Mouse (Mus musculus) gastrocnemius, adult 8-10 months (tissue): ENCODE data around the gene Scn2b. TPM values are rescaled to one million over a fixed set of nuclear protein-coding genes. Genes with fewer than 3 reads are reported as not detected.

Experiments used
- DNase-seq, 2 experiments: peaks; one replicate each; pipeline ENCODE4 v3.0.0; 2022; ENCODE audit warnings: low spot score in 2 of 2
- total RNA-seq, 4 experiments: library from RNA; stranded (reverse); gene quantifications; 2 replicates each; pipeline ENCODE4 v1.2.4; 2022

Gene Scn2b
- total RNA-seq: 1 to 10 TPM; 1.5 to 2.1 (median 1.6) TPM

DNA sequence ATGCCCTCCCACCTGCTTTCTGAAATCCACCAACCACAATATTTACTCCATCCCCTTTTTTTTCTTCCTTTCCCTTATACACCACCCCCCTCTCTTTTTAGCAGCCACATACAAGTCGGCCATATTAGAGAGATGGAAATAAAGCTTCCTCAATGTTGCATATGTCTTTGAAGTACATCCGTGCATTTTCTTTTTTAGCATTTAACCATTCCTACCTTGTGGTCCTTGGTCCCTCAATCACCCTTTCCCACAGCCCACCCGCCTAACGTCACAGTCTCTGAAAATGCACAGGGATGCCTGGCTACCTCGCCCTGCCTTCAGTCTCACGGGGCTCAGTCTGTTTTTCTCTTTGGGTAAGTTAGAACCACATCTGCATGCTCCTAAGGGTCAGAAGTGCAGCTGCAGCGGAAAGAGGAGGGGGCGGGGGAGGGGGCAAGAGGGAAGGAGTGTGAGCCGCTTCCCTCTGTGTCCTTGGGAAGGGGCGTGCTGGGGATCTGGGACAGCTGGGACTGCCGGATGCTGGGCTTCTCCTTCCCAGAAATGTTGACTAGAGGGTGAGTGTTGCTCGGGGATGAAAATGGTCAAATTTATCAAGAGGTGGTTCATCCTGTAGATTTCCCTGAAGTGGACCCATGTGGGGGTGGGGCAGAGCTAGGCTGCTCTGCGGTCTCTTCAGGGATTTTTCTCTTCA, at the start of gene Scn2b:
Gene Scn2b, plus strand, starts transcription at position 42 of the 691 bp plus-strand sequence.
- DNase-seq: no peak

DNA sequence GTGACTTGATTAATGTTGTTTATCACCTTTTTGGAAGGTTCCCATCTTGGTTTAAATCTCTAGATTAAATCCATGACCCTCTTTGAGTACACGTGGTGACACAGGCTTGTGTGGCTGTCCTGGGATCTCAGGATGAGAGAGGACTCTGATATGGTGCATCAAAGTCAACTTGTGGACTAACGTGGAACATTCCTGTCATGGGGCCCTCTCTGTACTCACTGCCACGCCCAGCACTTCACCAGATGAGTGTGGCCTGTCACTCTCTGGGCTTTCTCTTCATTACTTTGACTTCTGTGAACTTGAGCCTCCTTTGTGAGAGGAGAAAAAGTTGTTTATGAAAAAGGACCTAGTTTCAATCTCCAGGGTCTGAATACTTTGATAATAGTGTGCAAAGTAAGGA, 45.8 kb upstream of the Scn2b start:
- DNase-seq: no peak

DNA sequence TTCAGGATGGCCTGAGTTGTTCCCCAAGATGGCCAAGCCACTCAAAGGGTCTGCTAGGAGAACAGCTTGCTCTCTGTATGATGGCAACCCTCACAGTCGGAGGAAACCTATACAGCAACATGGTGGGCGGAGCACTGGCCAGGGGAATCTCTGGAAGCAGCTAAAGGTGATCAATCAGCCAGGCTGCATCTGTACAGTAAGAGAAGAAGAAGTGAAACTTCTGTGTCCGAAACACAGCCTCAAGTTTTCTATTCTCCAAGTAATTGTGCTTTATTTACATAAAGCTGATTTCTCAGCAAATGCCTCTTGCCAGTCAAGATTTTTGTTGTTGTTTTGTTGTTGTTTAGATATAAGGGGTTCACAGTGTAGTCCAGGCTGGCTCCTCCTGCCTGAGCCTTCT, 39.7 kb upstream of the Scn2b start:
- DNase-seq: no peak

DNA sequence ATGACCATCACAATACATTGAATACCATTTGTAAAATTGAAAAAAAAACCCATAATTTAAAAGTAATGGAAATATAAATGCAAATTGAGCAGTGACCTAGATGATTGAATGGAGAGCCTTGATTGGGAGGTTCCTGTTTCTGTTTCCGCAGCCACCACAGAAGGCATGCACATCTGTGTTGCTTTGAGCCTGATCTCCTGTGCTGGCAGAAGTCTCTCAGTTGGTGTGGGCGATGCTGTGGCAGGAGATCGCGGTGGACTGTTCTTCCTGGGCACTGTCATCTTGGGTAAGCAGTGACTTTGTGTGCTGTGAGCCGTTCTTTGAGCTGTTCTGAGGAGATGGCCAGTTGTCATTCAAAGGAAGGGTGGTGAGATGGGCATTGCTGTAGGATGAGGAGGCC, 38.6 kb upstream of the Scn2b start, which contains the start of gene Jaml:
Gene Jaml, plus strand, starts transcription at position 173 of the 400 bp plus-strand sequence.
- no peak for DNase-seq

DNA sequence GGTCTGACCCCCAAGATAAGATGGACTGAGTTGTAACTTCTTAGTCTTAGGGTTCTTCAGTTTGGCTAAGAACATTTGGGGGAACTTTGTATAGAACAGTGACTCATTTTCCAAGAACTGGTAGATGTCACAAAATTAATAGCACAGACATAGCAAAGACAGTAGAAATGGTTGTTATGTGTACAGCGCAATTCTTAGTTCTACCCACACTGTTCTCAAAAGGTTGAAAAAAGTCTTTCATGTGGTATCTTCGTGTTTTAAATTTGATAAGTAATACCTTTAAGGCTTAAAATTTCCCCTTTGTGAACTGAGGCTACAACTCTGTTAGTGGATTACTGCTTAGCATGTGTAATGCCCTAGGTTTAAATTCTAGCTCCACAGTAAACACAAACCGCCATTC, 34.5 kb upstream of the Scn2b start:
- no peak for DNase-seq

DNA sequence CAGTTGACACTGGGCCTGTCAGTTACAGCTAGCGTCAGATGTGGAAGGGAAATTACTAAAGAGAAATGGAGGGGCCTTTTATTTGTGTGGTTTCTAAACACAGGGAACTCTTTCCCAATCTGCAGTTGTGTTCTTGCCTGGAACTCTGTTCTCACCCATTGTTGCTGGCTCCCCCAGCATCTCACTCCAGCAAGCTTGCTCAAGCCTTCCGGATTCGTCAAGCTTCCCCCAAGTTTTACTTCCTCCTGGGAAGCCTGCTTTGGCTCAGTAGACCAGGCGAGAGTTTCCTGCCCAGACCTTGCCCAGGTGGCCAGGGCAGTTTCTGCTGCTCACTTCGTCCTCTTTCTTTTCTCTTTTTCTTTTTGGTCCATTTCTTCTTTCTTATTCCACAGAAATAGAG, 33.0 kb upstream of the Scn2b start:
- DNase-seq: no peak

DNA sequence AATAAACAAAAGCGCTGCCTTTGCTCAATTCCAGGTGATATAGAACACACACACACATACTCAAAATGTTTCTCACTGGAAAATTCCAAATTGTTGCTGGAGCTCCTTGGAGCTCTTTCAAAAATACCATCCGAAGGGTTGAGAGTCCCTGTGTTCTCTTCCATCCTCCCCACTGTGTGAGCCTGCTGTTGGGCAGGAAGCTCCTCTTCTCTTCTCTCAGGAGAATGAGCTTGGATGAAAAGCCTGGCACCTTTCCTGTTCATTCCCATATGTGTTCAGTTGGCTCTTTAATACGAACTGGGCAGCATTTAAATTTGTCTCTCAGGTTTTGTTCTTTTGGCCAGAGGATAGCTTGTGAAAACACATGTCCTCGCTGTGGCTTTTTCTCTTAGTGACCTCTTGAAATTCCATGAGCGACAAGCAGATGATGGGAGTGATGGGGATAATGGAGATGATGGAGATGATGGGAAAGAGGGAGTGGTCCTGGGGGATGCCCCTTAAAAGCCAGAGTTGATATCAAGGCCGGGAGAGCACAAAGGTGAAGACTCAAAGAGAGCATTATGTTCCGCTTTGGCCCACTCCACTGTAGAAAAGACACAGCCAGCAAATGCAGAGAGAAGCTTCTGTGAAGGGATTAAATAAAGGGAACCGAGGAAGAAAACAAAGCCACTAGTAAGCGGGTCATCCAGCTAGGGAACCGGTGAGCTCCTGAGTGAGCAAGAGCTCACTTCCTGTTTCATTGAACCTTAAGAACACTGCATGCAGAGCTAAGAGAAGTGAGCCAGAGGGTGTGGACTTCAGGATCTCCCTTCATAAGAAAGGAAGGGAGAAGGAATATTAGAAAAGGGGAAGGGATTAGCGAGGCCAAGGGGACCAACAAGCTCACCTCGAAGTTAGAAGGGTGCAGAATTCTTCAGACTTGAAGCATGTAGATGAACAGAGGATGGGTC, 31.6 kb upstream of the Scn2b start:
- no peak for DNase-seq

DNA sequence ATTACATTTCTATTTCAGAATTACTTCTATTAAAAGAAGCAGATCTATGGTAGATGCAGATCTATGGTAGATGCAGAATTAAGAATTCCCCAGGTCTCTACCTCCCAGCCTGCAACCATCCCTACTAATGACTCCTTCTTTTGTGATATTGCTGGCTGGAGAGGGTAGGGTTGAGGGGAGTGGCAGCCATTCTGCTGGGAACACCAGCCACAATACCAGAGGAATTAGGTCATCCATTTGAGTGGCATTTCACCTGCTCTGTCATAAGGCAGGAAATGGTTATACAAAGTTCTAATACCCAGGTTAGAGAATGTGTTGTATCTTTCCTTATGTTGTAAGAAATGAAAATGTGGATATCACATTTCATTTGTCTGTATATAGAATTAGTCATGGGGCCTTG, 29.5 kb upstream of the Scn2b start:
- no peak for DNase-seq

DNA sequence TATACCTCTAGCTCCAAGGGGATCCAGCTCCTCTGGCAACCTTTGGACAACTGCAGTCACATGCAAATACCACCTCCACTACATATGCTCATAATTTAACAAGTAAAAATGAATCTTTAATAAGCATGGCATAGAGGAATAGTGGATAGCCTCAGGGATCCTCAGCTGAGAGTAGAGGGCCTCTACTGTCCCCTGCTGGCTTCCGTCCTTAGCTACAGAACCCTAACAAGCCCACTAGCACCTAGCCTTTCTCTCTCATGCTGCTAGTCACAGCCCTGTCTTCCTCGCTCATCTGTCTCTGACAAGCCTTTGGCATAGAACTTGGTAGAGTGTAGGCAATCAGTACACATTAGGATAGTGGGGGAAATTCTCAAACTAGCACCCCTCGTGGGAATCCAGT, 26.8 kb upstream of the Scn2b start:
- DNase-seq: no peak

DNA sequence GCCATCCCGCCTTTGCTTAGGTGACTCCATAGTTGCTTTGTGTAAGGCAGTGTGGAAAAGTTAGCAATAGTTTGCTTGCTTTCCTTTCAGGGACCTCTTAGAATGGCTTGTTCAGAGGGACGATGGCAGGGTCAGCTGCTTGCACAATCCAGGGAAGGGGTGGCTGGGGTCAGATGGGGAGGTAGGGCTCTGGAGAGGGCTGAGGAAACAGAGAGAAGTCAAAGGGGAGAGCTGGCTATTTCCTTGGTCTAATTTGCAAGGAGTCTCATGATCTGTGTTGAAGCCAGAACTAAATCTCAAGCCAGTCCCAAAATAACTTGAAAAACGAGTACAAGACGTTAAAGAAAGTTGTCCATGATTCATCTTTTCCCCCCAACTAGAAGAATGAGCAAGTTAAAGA, 24.9 kb upstream of the Scn2b start:
- DNase-seq: no peak

DNA sequence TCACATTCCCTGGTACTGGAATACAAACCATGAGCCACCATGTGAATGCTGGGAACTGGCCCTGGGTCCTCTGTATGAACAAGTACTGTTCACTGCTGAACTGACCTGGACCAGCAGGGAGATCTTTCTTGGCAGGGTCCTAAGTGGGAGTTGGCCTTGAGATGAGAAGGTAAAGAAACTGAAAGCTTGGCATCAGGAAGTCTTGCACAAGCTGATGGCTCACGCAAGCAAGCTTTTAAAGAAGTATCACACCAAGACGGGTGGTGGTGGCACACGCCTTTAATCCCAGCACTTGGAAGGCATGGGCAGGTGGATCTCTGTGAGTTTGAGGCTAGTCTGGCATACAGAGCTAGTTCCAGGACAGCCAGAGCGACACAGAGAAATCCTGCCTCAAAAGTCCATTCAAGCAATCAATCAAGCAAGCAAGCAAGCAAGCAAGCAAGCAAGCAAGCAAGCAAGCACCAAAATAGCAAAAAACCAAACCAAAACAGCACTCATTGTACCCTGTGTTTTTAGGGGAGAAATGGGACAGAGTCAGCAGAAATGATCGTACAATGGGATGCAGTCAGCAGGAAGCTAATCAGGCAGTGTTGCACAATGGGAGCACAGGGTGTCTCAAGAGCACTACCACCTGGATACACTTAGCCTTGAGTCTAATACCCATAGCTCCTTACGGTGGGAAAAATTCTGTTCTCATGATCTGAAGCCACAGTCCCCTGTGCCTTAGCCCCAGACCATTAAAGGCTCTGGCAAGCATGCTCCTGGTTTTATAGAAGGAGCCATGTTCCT, 22.2 kb upstream of the Scn2b start:
- DNase-seq: no peak

DNA sequence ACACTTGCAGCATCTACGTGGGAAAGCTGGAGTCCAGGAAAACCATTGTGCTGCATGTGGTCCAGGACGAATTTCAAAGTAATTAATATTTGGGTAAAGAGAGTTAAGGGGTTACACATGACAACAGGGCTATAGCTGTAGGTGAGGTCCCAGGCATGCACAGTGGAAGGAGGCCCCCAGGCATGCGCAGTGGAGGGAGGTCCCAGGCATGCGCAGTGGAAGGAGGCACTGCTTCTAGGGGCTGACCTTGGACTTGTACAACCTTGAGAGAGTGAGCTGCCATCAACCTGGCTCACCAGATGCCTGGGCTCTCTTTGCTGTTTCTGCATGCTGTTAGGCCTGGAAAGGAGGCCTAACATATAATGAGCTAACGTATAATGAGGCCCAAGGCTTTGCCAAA, 19.7 kb upstream of the Scn2b start:
- DNase-seq: no peak

DNA sequence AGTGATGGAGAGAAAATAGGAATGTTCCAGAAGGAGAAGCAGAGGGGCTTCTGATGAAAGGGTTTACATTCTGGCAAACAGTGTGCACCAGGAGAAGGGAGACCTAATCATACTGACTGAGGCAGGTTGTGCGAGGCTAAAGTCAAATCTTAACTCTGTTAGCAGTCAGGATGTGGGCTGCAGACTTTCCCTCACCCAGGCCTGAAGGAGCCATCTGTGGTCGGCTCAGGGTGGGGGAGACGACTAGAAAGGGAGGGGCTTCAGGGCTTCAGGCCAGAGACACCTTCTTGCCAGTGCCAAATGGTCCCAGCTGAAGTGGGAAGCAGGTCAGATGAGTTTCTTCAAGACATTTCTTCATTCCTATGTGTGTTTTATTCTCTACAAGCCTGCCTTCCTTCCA, 19.2 kb upstream of the Scn2b start:
- no peak for DNase-seq

DNA sequence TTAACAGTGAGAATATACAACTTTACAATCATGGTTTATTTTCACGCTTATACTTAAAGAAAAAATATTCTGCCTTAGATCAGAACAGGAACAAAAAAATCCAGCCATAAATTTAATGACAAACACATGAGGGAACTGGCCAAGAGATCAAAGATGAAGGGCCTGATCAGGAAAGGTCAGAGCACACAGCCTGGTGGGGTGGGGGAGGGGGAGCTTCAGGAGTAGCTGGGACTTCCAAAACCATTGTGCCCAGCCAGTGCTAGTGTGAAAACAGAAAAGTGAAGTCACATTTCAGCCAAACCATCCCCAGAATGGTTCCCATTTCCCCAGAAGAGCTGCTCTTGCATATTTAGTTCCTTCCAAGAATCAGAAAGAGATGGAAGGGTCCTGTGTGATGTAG, 15.1 kb upstream of the Scn2b start:
- DNase-seq: no peak

DNA sequence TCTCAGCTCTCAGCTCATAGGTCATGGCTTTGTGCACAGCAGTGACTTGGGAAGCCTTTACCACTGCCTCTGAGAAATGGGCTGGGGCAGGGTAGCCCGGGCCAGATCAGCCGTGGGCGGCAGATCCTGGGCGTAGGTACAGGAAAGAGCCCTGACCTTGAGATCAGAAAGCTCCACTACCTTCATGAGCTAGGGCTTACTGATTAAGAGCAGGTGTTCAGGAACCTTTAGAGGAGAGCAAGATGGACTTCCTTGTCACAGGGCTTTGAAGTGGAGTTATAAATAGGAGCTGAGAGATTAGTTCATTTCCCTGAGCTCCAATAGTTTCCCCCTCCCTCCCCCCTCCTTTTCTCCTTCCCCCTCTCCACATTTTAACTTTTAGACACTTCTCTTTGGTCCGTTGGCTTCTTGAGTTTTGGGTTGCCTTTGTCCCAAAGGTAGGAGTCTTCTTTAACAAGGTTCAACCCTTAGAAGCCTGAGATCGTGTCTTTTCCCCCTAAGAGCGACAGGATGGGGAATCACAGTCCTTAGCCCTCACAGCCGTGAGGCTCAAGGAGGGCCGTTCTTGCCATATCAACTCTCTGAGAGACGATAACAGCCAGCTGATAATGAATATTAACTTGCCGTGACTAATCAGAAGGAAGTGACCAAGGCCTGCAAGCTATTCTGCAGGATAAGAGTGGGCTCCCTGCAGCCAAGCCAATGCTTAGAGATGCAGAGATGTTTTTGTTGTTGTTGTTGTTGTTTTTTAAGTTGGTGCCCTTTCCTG, 14.2 kb upstream of the Scn2b start:
- DNase-seq: no peak

DNA sequence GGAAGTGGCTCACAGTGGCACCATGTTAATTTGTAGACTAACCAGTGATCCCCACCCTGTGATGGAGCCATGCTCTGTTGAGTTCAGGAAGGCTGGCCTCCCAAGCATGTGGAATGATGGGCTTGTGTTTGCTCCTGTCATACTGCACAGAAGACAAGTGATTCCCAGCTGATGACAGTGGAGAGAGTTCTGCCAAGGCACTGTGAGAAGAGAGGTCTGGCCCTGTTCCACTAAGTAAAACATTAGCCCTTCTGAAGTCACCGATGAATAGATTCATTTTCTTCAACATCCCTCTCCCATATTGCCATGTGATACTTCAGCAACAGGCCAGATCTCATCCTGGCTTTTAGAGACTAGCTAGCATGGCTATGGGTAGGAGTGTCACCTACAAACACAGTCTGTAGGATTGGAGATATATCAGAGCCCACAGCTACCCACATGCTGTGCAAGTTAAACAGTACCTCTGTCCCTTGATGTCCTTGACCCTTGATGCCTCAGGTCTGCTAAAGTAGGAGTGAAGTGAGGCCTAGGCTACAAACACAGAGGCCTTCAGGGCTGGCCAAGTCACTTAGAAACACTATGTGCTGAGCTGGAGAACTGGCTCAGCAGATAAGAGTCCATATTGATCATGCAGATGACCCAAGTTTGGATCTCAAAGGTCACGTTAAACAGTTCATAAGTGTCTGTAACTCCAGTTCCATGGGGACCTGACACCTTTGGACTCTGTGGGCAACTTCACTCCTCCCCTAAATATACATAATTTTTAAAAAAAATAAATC, 11.8 kb upstream of the Scn2b start:
- DNase-seq: no peak

DNA sequence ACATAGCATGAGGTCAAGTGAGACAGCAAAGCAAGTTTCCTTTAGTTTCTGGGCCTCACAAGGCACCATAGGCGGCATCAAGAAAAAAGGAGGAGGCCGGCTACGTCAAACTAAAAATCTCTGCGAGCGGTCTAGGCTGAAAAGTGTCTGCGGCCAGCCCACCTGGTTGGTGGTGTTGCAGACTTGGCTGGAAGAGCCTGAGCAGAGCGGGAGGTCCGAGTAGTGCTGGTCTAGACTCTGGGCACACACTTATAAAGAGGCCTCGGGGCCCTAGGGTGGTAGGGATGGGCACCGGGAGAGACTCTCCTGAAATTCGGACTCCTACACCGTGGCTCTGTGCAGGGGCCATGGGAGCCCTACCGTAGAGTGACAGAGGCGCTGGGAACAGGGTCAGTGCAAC, 1.9 kb upstream of the Scn2b start:
- no peak for DNase-seq

DNA sequence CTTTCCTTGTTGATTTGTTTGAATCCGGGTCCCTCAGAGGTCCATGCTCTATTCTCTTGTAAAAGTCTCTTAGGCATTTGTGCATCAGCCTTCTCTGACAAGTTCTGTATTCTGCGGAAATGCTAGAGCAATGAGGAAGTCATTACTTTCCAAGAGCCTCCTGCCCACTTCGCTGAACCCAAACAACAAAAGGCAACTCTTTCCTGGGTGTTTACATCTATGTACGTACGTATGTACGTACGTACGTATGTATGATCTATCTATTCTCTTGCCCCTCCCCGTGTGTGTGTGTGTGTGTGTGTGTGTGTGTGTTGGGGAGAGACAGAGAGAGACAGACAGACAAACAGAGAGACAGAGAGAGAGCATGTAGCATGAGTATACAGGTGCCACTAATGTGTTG, 763 bp upstream of the Scn2b start:
- DNase-seq: no peak

DNA sequence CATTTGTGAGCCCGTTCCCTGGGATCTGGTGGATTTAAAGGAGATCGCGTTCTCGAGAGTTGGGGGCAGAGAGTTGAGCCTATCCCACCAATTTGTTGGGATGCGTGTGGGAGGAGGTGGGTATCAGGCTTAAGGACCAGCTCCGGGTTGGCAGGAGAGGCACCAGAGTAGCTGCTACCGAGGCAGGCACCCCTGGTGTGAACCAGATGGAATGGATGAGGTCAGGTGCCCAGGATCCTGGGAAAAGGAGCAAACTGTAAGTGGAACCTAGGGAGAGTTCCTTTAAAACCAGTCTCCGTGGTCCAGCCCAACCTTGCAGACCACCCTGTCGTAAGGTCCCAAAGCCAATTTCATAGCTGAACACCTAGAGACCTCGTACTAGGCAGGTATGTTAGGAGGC, 970 bp downstream of the Scn2b start:
- DNase-seq: no peak

DNA sequence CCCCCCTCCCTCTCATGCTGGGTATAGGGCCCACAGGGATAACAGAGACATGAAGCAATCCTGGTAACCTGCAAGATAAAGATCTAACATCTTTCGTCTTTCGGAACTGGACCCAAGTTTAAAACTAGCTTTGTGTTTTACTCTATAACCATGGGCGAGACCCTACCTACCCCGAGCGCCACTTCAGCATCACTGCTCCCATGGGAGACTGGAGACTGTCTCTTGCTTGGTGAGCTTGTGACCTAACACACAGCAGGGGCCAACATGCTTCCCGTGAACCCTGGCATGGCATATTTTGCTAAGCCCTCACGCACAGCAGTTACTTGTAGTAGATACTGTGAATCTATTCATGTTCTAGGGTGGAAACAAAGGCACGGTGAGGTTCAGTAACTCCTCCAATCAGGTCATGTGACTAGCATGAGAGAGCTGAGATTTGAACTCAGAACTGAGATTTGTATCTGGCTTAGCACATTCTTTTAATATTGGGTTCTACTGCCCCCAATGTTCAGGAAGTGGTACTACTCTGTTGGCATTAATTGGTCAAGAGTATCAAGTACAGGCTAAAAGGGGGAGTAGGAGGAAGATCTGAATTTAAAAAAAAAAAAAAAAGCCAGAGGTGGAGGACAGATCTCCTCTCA, 1.9 kb downstream of the Scn2b start:
- DNase-seq: no peak
